ENCODE assay signal across 8 mouse cellular contexts in genomic region chr14:100749737-100750541, GRCm38 (mm10).
DNase-seq lines count a peak whose midpoint lies in the region; ATAC-seq and TF ChIP-seq lines count a peak whose summit lies in the region.
"Had no signal": no experiment of that assay in that cellular context is flagged by ENCODE, and none has a peak within 500 bp of the region (broad histone marks: within the 10 kb centered on the region; RNA-seq: fewer than 3 reads in every experiment).

No protein-coding gene starts in this region.

- peak overlapping the region; percentile 59 for H3K4me2 ChIP-seq in forebrain, embryonic 11.5 days (ENCODE audit: low read depth, low read length, severe bottlenecking)
- peak overlapping the region; percentile 76 for H3K4me2 ChIP-seq in heart, embryonic 13.5 days
- peak overlapping the region; percentile 73 for H3K4me2 ChIP-seq in kidney, postnatal 0 days (ENCODE audit: low read length)
- peak overlapping the region; percentile 54 for H3K4me2 ChIP-seq in limb, embryonic 15.5 days
- peak overlapping the region; percentile 77 for H3K4me2 ChIP-seq in myocyte (ENCODE audit: low read depth)

- no peak overlapping the region for H3ac ChIP-seq in myocyte (ENCODE audit: control insufficient read depth, insufficient read length)

- H3K27ac ChIP-seq in forebrain, embryonic 11.5 days (ENCODE audit: low read depth, low read length), result peak overlapping the region; percentile 70
- H3K27ac ChIP-seq in heart, embryonic 13.5 days (replicated peaks), result peak overlapping the region; percentile 94
- peak overlapping the region; percentile 39; the same call in 1 of the 2 replicates for H3K27ac ChIP-seq in kidney, postnatal 0 days
- peak overlapping the region; percentile 84 for H3K27ac ChIP-seq in limb, embryonic 15.5 days

- no peaks in the 10 kb centered on the region for H3K9me3 ChIP-seq in forebrain, embryonic 11.5 days (ENCODE audit: control insufficient read depth, low read length)
- no peaks in the 10 kb centered on the region for H3K9me3 ChIP-seq in heart, embryonic 13.5 days
- H3K9me3 ChIP-seq in kidney, postnatal 0 days (replicated peaks; ENCODE audit: low read length), result no peaks in the 10 kb centered on the region
- H3K9me3 ChIP-seq in limb, embryonic 15.5 days, result no peaks in the 10 kb centered on the region

- no peak for TF ChIP-seq POLR2A in myocyte (IDR thresholded peaks at IDR 0.05; ENCODE audit: insufficient read length, low read depth)

- peak; percentile 89 for ATAC-seq in forebrain, embryonic 11.5 days (replicated peaks; ENCODE audit: low FRiP score)
- peak; percentile 87 for ATAC-seq in heart, embryonic 13.5 days (ENCODE audit: extremely low read depth, insufficient number of reproducible peaks, low FRiP score, low TSS enrichment)
- peak; percentile 95 for ATAC-seq in kidney, postnatal 0 days (replicated peaks; ENCODE audit: low FRiP score, low read depth)
- ATAC-seq in limb, embryonic 15.5 days (ENCODE audit: insufficient number of reproducible peaks, low FRiP score, low TSS enrichment, low read depth), result peak; percentile 95

- peak; percentile 6 for DNase-seq in cerebellum, adult 11 months
- DNase-seq in forebrain, embryonic 11.5 days (ENCODE audit: low spot score), result peak; percentile 83
- peak; percentile 88 for DNase-seq in kidney, postnatal 0 days (ENCODE audit: low spot score)
- DNase-seq in testis, postnatal 14 days (ENCODE audit: low spot score), result peak; percentile 53

- H3K4me3 ChIP-seq in forebrain, embryonic 11.5 days (ENCODE audit: low read depth, low read length), result peak overlapping the region; percentile 28
- peak overlapping the region; percentile 56 for H3K4me3 ChIP-seq in heart, embryonic 13.5 days
- peak overlapping the region; percentile 29 for H3K4me3 ChIP-seq in kidney, postnatal 0 days (replicated peaks; ENCODE audit: low read depth, low read length)
- H3K4me3 ChIP-seq in limb, embryonic 15.5 days, result peak overlapping the region; percentile 43
- H3K4me3 ChIP-seq in myocyte, result peak overlapping the region; percentile 5
- H3K4me3 ChIP-seq: megakaryocyte, embryonic 14.5 days had no signal

- no peaks in the 10 kb centered on the region for H3K27me3 ChIP-seq in forebrain, embryonic 11.5 days (ENCODE audit: control insufficient read depth, insufficient read depth, low read length)
- no peaks in the 10 kb centered on the region for H3K27me3 ChIP-seq in heart, embryonic 13.5 days (replicated peaks)
- H3K27me3 ChIP-seq in kidney, postnatal 0 days (ENCODE audit: insufficient read depth, low read length), result no peaks in the 10 kb centered on the region
- H3K27me3 ChIP-seq in limb, embryonic 15.5 days, result no peaks in the 10 kb centered on the region
- no peaks in the 10 kb centered on the region for H3K27me3 ChIP-seq in myocyte (ENCODE audit: control insufficient read depth, insufficient read depth, insufficient read length)
- H3K27me3 ChIP-seq: megakaryocyte, embryonic 14.5 days had no signal

- peak overlapping the region; percentile 58 for H3K9ac ChIP-seq in forebrain, embryonic 11.5 days (ENCODE audit: low read length)
- peak overlapping the region; percentile 86 for H3K9ac ChIP-seq in heart, embryonic 13.5 days
- peak overlapping the region; percentile 35; the same call in 1 of the 2 replicates for H3K9ac ChIP-seq in kidney, postnatal 0 days (ENCODE audit: low read depth, low read length)
- H3K9ac ChIP-seq in limb, embryonic 15.5 days, result peak overlapping the region; percentile 42; the same call in 1 of the 2 replicates

- 9% methylated on average over 19 of the region's 19 CpGs for WGBS in forebrain, embryonic 11.5 days
- WGBS in heart, embryonic 13.5 days, result 7% methylated on average over 19 of the region's 19 CpGs
- WGBS in kidney, postnatal 0 days, result 6% methylated on average over 19 of the region's 19 CpGs
- WGBS in limb, embryonic 15.5 days, result 5% methylated on average over 19 of the region's 19 CpGs

- no peaks in the 10 kb centered on the region for H3K36me3 ChIP-seq in forebrain, embryonic 11.5 days (ENCODE audit: control insufficient read depth, insufficient read depth, low read length)
- no peaks in the 10 kb centered on the region for H3K36me3 ChIP-seq in heart, embryonic 13.5 days
- no peaks in the 10 kb centered on the region for H3K36me3 ChIP-seq in kidney, postnatal 0 days (ENCODE audit: insufficient read depth, low read length)
- H3K36me3 ChIP-seq in limb, embryonic 15.5 days, result no peaks in the 10 kb centered on the region
- H3K36me3 ChIP-seq in myocyte (ENCODE audit: control insufficient read depth, insufficient read depth), result no peaks in the 10 kb centered on the region

- H3K79me2 ChIP-seq in myocyte (ENCODE audit: control insufficient read depth, insufficient read depth), result no peaks in the 10 kb centered on the region

- no peak for TF ChIP-seq CTCF in kidney, postnatal 0 days (IDR thresholded peaks at IDR 0.05; ENCODE audit: low read depth)

- 0 out of 2 replicates have a peak, but pooled peaks cover 2% of the 10 kb centered on the region for H3K4me1 ChIP-seq in forebrain, embryonic 11.5 days (replicated peaks; ENCODE audit: control insufficient read depth, insufficient read depth, low read length)
- peaks cover 16% of the 10 kb centered on the region for H3K4me1 ChIP-seq in heart, embryonic 13.5 days
- 0 out of 2 replicates have a peak, but pooled peaks cover 2% of the 10 kb centered on the region for H3K4me1 ChIP-seq in kidney, postnatal 0 days (replicated peaks; ENCODE audit: insufficient read depth, low read length)
- peaks cover 11% of the 10 kb centered on the region; the same call in 1 of the 2 replicates for H3K4me1 ChIP-seq in limb, embryonic 15.5 days
- H3K4me1 ChIP-seq: megakaryocyte, embryonic 14.5 days had no signal

TF ChIP-seq in myocyte, 11 proteins besides CTCF, POLR2A, EP300 and RAD21:
- no peak for TF ChIP-seq CEBPB (IDR thresholded peaks at IDR 0.05; ENCODE audit: insufficient read depth, poor library complexity, severe bottlenecking)
- TF ChIP-seq TCF3 (IDR thresholded peaks at IDR 0.05; ENCODE audit: insufficient read length, low read depth), result no peak
- no peak for TF ChIP-seq SRF (IDR thresholded peaks at IDR 0.05; ENCODE audit: control insufficient read depth, insufficient read length, low read depth)
- TF ChIP-seq MYOG (IDR thresholded peaks at IDR 0.05; ENCODE audit: control insufficient read depth in 1 of 3, insufficient read depth in 1 of 3, insufficient read length in 2 of 3, low read depth in 2 of 3), result no peak
- no peak for TF ChIP-seq TCF12 (IDR thresholded peaks at IDR 0.05; ENCODE audit: insufficient read depth, poor library complexity, severe bottlenecking)
- no peak for TF ChIP-seq MYOD1 (IDR thresholded peaks at IDR 0.05; ENCODE audit: control insufficient read depth in 1 of 3, insufficient read length in 2 of 3, low read depth in 2 of 3)
- TF ChIP-seq E2F4 (IDR thresholded peaks at IDR 0.05; ENCODE audit: insufficient read depth), result no peak
- TF ChIP-seq POLR2AphosphoS2 (IDR thresholded peaks at IDR 0.05; ENCODE audit: insufficient read length, low read depth), result no peak

Comparison
In these comparisons a context has a peak if more than half of its experiments do, and no peak if none do; other contexts are left out.
1. Peak in every context shown above with its lines: DNase-seq, ATAC-seq, H3K4me3 ChIP-seq and H3K27ac ChIP-seq.
2. DNase-seq: peak in every context shown above with its lines; median percentile 88 in kidney, postnatal 0 days; 83 in forebrain, embryonic 11.5 days; 53 in testis, postnatal 14 days; 6 in cerebellum, adult 11 months.
3. H3K27ac ChIP-seq: peak in every context shown above with its lines; median percentile 94 in heart, embryonic 13.5 days; 84 in limb, embryonic 15.5 days; 70 in forebrain, embryonic 11.5 days; 39 in kidney, postnatal 0 days.
4. H3K4me3 ChIP-seq: peak in every context shown above with its lines; median percentile 56 in heart, embryonic 13.5 days; 43 in limb, embryonic 15.5 days; 29 in kidney, postnatal 0 days; 28 in forebrain, embryonic 11.5 days; 5 in myocyte.
5. H3K9ac ChIP-seq: peak in every context shown above with its lines; median percentile 86 in heart, embryonic 13.5 days; 58 in forebrain, embryonic 11.5 days; 42 in limb, embryonic 15.5 days; 35 in kidney, postnatal 0 days.